Comparison of ENCODE assay signal across 21 mouse cellular contexts in the genomic region with DNA sequence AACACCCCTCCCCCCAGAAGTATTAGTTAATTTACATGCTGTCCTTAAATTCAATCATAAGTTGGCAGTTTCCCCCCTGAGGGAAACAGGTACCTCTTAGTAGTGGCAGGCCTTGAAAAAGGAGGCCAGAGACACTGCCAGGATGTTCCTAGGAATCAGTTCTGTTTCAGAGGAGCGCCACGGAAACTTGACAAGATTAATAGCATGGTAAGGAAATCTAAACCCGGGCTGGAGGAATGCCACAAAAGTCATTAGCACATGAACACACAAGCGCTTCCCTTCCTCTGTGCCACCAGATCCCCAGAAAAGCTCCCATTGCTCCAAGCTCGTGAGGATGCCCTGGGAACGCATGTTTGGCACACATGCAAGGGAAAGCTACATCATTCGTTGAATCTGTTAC. TPM values are rescaled to one million over a fixed set of nuclear protein-coding genes. Genes with fewer than 3 reads are reported as not detected.
DNase-seq lines count a peak whose midpoint lies in the region; ATAC-seq and TF ChIP-seq lines count a peak whose summit lies in the region.
"Had no signal": no experiment of that assay in that cellular context is flagged by ENCODE, and none has a peak within 500 bp of the region (broad histone marks: within the 10 kb centered on the region; RNA-seq: fewer than 3 reads in every experiment).

No protein-coding gene starts in this region.

- no peaks in the 10 kb centered on the region for H3K36me3 ChIP-seq in embryonic facial prominence, embryonic 14.5 days (ENCODE audit: control insufficient read depth, insufficient read depth, low read length)
- no peaks in the 10 kb centered on the region for H3K36me3 ChIP-seq in embryonic facial prominence, embryonic 10.5 days (replicated peaks)
- no peaks in the 10 kb centered on the region for H3K36me3 ChIP-seq in hindbrain, embryonic 14.5 days (replicated peaks; ENCODE audit: control insufficient read depth, insufficient read depth)
- H3K36me3 ChIP-seq in hindbrain, embryonic 11.5 days (ENCODE audit: control insufficient read depth, insufficient read depth, low read length), result no peaks in the 10 kb centered on the region
- no peaks in the 10 kb centered on the region for H3K36me3 ChIP-seq in midbrain, postnatal 0 days (ENCODE audit: insufficient read depth, low read length)
- no peaks in the 10 kb centered on the region for H3K36me3 ChIP-seq in midbrain, embryonic 13.5 days
- H3K36me3 ChIP-seq: G1E; heart, embryonic 13.5 days; intestine, embryonic 15.5 days; limb, embryonic 10.5 days had no signal

- H3K9me3 ChIP-seq in embryonic facial prominence, embryonic 14.5 days (ENCODE audit: control insufficient read depth, low read length), result no peaks in the 10 kb centered on the region
- H3K9me3 ChIP-seq in embryonic facial prominence, embryonic 10.5 days, result no peaks in the 10 kb centered on the region
- no peaks in the 10 kb centered on the region for H3K9me3 ChIP-seq in hindbrain, embryonic 14.5 days (ENCODE audit: control insufficient read depth, low read length)
- no peaks in the 10 kb centered on the region for H3K9me3 ChIP-seq in hindbrain, embryonic 11.5 days (ENCODE audit: control insufficient read depth, low read length)
- H3K9me3 ChIP-seq in midbrain, postnatal 0 days (ENCODE audit: low read length), result no peaks in the 10 kb centered on the region
- H3K9me3 ChIP-seq in midbrain, embryonic 13.5 days, result no peaks in the 10 kb centered on the region
- H3K9me3 ChIP-seq: G1E; heart, embryonic 13.5 days; intestine, embryonic 15.5 days; limb, embryonic 10.5 days had no signal

- no peaks in the 10 kb centered on the region for H3K27me3 ChIP-seq in embryonic facial prominence, embryonic 14.5 days (replicated peaks; ENCODE audit: control insufficient read depth, insufficient read depth, low read length)
- no peaks in the 10 kb centered on the region for H3K27me3 ChIP-seq in embryonic facial prominence, embryonic 10.5 days (replicated peaks; ENCODE audit: low read depth, poor library complexity, severe bottlenecking)
- no peaks in the 10 kb centered on the region for H3K27me3 ChIP-seq in hindbrain, embryonic 14.5 days (ENCODE audit: control insufficient read depth, insufficient read depth, low read length)
- no peaks in the 10 kb centered on the region for H3K27me3 ChIP-seq in hindbrain, embryonic 11.5 days (ENCODE audit: control insufficient read depth, insufficient read depth, low read length)
- no peaks in the 10 kb centered on the region for H3K27me3 ChIP-seq in midbrain, postnatal 0 days (ENCODE audit: insufficient read depth, low read length)
- H3K27me3 ChIP-seq in midbrain, embryonic 13.5 days, result no peaks in the 10 kb centered on the region
- H3K27me3 ChIP-seq: heart, embryonic 13.5 days; intestine, embryonic 15.5 days had no signal

- H3K27ac ChIP-seq in embryonic facial prominence, embryonic 14.5 days (replicated peaks; ENCODE audit: low read depth, low read length), result no peak overlapping the region
- H3K27ac ChIP-seq in embryonic facial prominence, embryonic 10.5 days (replicated peaks), result no peak overlapping the region
- no peak overlapping the region for H3K27ac ChIP-seq in hindbrain, embryonic 14.5 days
- no peak overlapping the region for H3K27ac ChIP-seq in hindbrain, embryonic 11.5 days (ENCODE audit: low read depth, low read length)
- no peak overlapping the region for H3K27ac ChIP-seq in midbrain, postnatal 0 days (ENCODE audit: low read depth, low read length)
- H3K27ac ChIP-seq in midbrain, embryonic 13.5 days, result no peak overlapping the region
- H3K27ac ChIP-seq: heart, embryonic 13.5 days; intestine, embryonic 15.5 days; limb, embryonic 10.5 days; macrophage had no signal

- no peak for TF ChIP-seq CTCF in midbrain, postnatal 0 days (IDR thresholded peaks at IDR 0.05)

- WGBS in embryonic facial prominence, embryonic 14.5 days, result 71% methylated on average over 7 of the region's 7 CpGs
- WGBS in embryonic facial prominence, embryonic 10.5 days, result 84% methylated on average over 7 of the region's 7 CpGs
- 51% methylated on average over 7 of the region's 7 CpGs for WGBS in hindbrain, embryonic 14.5 days
- WGBS in hindbrain, embryonic 11.5 days, result 72% methylated on average over 7 of the region's 7 CpGs
- 62% methylated on average over 7 of the region's 7 CpGs for WGBS in midbrain, postnatal 0 days
- WGBS in midbrain, embryonic 13.5 days, result 75% methylated on average over 7 of the region's 7 CpGs

- DNase-seq in embryonic facial prominence, embryonic 14.5 days (ENCODE audit: low spot score), result peak; percentile 42
- DNase-seq in embryonic facial prominence, embryonic 10.5 days (ENCODE audit: low spot score), result no peak
- peak; percentile 59 for DNase-seq in hindbrain, embryonic 14.5 days (ENCODE audit: low spot score)
- no peak for DNase-seq in hindbrain, embryonic 11.5 days (ENCODE audit: low spot score)
- peak; percentile 69 for DNase-seq in midbrain, postnatal 0 days (ENCODE audit: low spot score)
- DNase-seq in gastrocnemius, postnatal 25 days, result peak; percentile 10
- DNase-seq: adrenal gland, postnatal 25 days; cerebellum, adult 2 months; heart, adult 18-20 months; kidney, adult 9 months; kidney, postnatal 4 days; lung, adult 18-20 months; right cerebral cortex, postnatal 14 days had no signal

- no peak overlapping the region for H3K4me2 ChIP-seq in embryonic facial prominence, embryonic 14.5 days (ENCODE audit: low read depth, low read length)
- H3K4me2 ChIP-seq in hindbrain, embryonic 14.5 days (replicated peaks), result no peak overlapping the region
- H3K4me2 ChIP-seq in hindbrain, embryonic 11.5 days (replicated peaks; ENCODE audit: low read depth, low read length), result no peak overlapping the region
- H3K4me2 ChIP-seq in midbrain, postnatal 0 days (ENCODE audit: low read depth, low read length, poor library complexity, severe bottlenecking), result no peak overlapping the region
- no peak overlapping the region for H3K4me2 ChIP-seq in midbrain, embryonic 13.5 days (replicated peaks)
- H3K4me2 ChIP-seq: heart, embryonic 13.5 days; intestine, embryonic 15.5 days; midbrain, embryonic 11.5 days had no signal

- peaks cover 6% of the 10 kb centered on the region; the same call in 1 of the 2 replicates for H3K4me1 ChIP-seq in embryonic facial prominence, embryonic 14.5 days (ENCODE audit: control insufficient read depth, insufficient read depth, low read length)
- H3K4me1 ChIP-seq in embryonic facial prominence, embryonic 10.5 days, result peaks cover 15% of the 10 kb centered on the region
- H3K4me1 ChIP-seq in hindbrain, embryonic 14.5 days (replicated peaks; ENCODE audit: control insufficient read depth, insufficient read depth, low read length), result no peaks in the 10 kb centered on the region; the same call in 1 of the 2 replicates
- H3K4me1 ChIP-seq in hindbrain, embryonic 11.5 days (replicated peaks; ENCODE audit: control insufficient read depth, insufficient read depth, low read length), result no peaks in the 10 kb centered on the region
- H3K4me1 ChIP-seq in midbrain, postnatal 0 days (ENCODE audit: insufficient read depth, low read length), result no peaks in the 10 kb centered on the region
- peaks cover 9% of the 10 kb centered on the region; the same call in 1 of the 2 replicates for H3K4me1 ChIP-seq in midbrain, embryonic 13.5 days (replicated peaks)

- no peak overlapping the region for H3K9ac ChIP-seq in embryonic facial prominence, embryonic 14.5 days (ENCODE audit: low read depth, low read length)
- H3K9ac ChIP-seq in hindbrain, embryonic 14.5 days, result no peak overlapping the region
- no peak overlapping the region for H3K9ac ChIP-seq in hindbrain, embryonic 11.5 days (ENCODE audit: low read depth, low read length)
- H3K9ac ChIP-seq in midbrain, postnatal 0 days (replicated peaks; ENCODE audit: low read length, poor library complexity, severe bottlenecking), result no peak overlapping the region
- H3K9ac ChIP-seq in midbrain, embryonic 13.5 days (replicated peaks), result no peak overlapping the region
- H3K9ac ChIP-seq: heart, embryonic 13.5 days; intestine, embryonic 15.5 days had no signal

- ATAC-seq in embryonic facial prominence, embryonic 14.5 days (ENCODE audit: low read depth), result no peak
- ATAC-seq in hindbrain, embryonic 14.5 days (ENCODE audit: low FRiP score), result no peak
- ATAC-seq in hindbrain, embryonic 11.5 days (ENCODE audit: low FRiP score), result no peak
- no peak for ATAC-seq in midbrain, postnatal 0 days (ENCODE audit: low FRiP score)
- ATAC-seq in midbrain, embryonic 13.5 days, result no peak
- no peak for ATAC-seq in megakaryocyte progenitor cell, adult 5-6 weeks (replicated peaks; ENCODE audit: poor library complexity)
- ATAC-seq: intestine, embryonic 15.5 days had no signal

- H3K4me3 ChIP-seq in embryonic facial prominence, embryonic 14.5 days (ENCODE audit: low read depth, low read length), result no peak overlapping the region
- H3K4me3 ChIP-seq in embryonic facial prominence, embryonic 10.5 days, result no peak overlapping the region
- no peak overlapping the region for H3K4me3 ChIP-seq in hindbrain, embryonic 14.5 days (replicated peaks; ENCODE audit: low read length)
- no peak overlapping the region for H3K4me3 ChIP-seq in hindbrain, embryonic 11.5 days (ENCODE audit: low read depth, low read length)
- H3K4me3 ChIP-seq in midbrain, postnatal 0 days (ENCODE audit: low read depth, low read length), result no peak overlapping the region
- no peak overlapping the region for H3K4me3 ChIP-seq in midbrain, embryonic 13.5 days (replicated peaks)
- H3K4me3 ChIP-seq: heart, embryonic 13.5 days; intestine, embryonic 15.5 days; limb, embryonic 10.5 days had no signal

RNA-seq across cellular contexts. Expression of a gene that starts 59.4 kb away (rescaled TPM):
- polyA plus RNA-seq in embryonic facial prominence, embryonic 14.5 days (2014; fragmentation: Nextera tagmentation; extraction: Ambion mirVana), result 43.1 and 48.9 TPM in 2 replicates
- 34.4 and 36.8 TPM in 2 replicates for polyA plus RNA-seq in embryonic facial prominence, embryonic 10.5 days (2016; fragmentation: Nextera tagmentation; extraction: Ambion mirVana)
- 62.1 and 66.9 TPM in 2 replicates for polyA plus RNA-seq in hindbrain, embryonic 14.5 days (2014; fragmentation: Nextera tagmentation; extraction: Ambion mirVana)
- polyA plus RNA-seq in hindbrain, embryonic 11.5 days (2014; fragmentation: Nextera tagmentation; extraction: Ambion mirVana), result 44.1 and 48.7 TPM in 2 replicates
- 181 and 194 TPM in 2 replicates for total RNA-seq in midbrain, postnatal 0 days (2014; rRNA removed)
- polyA plus RNA-seq in midbrain, postnatal 0 days (2015; fragmentation: Nextera tagmentation; extraction: Ambion mirVana), result 32.0 and 40.7 TPM in 2 replicates
- 36.6 and 40.8 TPM in 2 replicates for polyA plus RNA-seq in midbrain, embryonic 13.5 days (2015; fragmentation: Nextera tagmentation; extraction: Ambion mirVana)
- total RNA-seq in gastrocnemius, postnatal 25 days (2021), result 10 to 100 TPM; 29.5 to 29.8 TPM
- 1.0 TPM in 1 of 2 replicates, not detected in the other for total RNA-seq in megakaryocyte progenitor cell, adult 5-6 weeks (2015)
- total RNA-seq in megakaryocyte progenitor cell, adult 5-6 weeks (2017), result not detected in 2 replicates
- polyA plus RNA-seq: G1E had no signal

Comparison
In these comparisons a context has a peak if more than half of its experiments do, and no peak if none do; other contexts are left out.
1. DNase-seq: peak in embryonic facial prominence, embryonic 14.5 days (single experiment), hindbrain, embryonic 14.5 days (single experiment), midbrain, postnatal 0 days (single experiment) and gastrocnemius, postnatal 25 days (single experiment); none in embryonic facial prominence, embryonic 10.5 days (single experiment) and hindbrain, embryonic 11.5 days (single experiment).